Mouse (Mus musculus) 3T3-L1 (cell line): ENCODE results near the gene Stn1.

ENCODE experiments used
- DNase-seq: peaks from one replicate; pipeline ENCODE4 v3.0.0-alpha.2; 2015; ENCODE audit warnings: low read depth, low spot score

Gene Stn1

GRCm38 (mm10) chr19:47454167-47455000, 82.9 kb downstream of the Stn1 start:
- DNase-seq, result no peak

DNA sequence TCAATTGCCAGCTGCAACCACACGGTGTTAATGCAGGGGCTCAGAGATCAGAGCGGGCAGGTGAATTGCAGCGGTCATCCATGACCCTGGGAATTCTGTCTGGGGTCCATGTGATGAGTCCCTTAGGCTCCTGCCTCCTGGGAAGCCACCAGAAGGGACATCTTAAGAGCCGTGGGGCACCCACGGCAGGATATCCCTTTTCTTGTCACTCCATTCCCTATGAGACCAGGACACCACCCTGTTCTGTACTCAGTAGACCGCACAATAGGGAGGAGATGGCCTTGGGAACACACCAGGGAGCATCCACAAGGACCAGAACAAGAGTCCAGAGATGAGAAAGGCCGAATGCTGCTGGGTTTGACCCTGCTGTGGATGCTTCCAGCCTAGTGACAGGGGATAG, 84.0 kb downstream of the Stn1 start:
- no peak for DNase-seq

- DNase-seq, result no peak
Measured at GRCm38 (mm10) chr19:47452682-47453081, 84.6 kb downstream of the Stn1 start.

- no peak for DNase-seq
Measured at GRCm38 (mm10) chr19:47452211-47452610, 85.1 kb downstream of the Stn1 start.

DNA sequence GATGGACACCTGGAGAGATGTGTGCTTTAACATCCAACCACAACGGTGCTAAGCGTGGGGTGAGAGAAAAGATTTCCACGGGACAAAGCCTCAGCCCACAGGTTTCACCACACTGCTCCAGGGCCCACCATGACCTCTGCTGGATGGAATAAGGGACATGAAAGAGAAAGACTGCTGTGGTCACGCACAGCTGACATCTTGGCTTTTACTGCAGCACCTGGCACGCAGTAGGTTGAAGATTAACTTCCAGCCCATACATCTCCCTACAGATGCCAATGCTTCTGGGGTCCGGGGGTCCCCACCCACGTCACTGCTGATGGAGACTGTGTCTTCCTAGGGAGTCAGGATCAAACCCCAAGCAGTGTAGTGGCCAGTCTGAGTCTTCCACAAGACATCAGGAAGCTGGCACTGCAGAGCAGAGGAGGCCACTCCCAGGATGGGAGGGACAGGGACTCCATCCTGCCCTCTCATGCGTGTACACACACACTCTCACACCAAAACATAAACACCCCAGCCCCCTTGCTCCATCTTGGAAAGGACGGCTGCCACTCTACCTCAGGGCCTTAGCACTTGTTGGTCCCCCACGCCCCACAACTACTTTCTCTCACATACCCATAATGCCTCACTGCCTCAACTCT, 85.7 kb downstream of the Stn1 start:
- DNase-seq, result no peak
